Mouse (Mus musculus) erythroid progenitor cell, adult 5-6 weeks (primary cell): Measurements from ENCODE around the gene Zic3. TPM values are rescaled to one million over a fixed set of nuclear protein-coding genes. Genes with fewer than 3 reads are reported as not detected.

ENCODE experiments used
- ATAC-seq: replicated peaks from 2 replicates; pipeline ENCODE4 v1.8.0; 2016; ENCODE audit warnings: moderate number of reproducible peaks, mild to moderate bottlenecking, moderate TSS enrichment, inconsistent platforms; ENCODE audit not compliant: poor library complexity, low FRiP score, severe bottlenecking
- total RNA-seq, 2 experiments: library from RNA; stranded (forward) in 1 of 2; stranded (reverse) in 1 of 2; fragments of 150-400 nt in 1 of 2; fragments of 186-747, 209-891 nt in 1 of 2; gene quantifications; 2 replicates each; pipeline versions ENCODE4 v1.2.3 to v1.2.4; 2015 to 2017; ENCODE audit warnings: low replicate concordance in 2 of 2

Zic3 gene
- total RNA-seq (2015; ENCODE audit: low replicate concordance) (not detected in 2 replicates), total RNA-seq (2017; ENCODE audit: low replicate concordance) (not detected in 2 replicates)

GRCm38 (mm10) chrX:58022400-58022799 lies at the start of gene Zic3:
Gene Zic3 (plus strand): TSS chrX:58022700.
- ATAC-seq = no peak

GRCm38 (mm10) chrX:57982351-57982750 lies 40.1 kb upstream of the Zic3 start:
- no peak for ATAC-seq

- no peak for ATAC-seq
Observed at GRCm38 (mm10) chrX:57987455-57988109, 34.9 kb upstream of the Zic3 start.

GRCm38 (mm10) chrX:58013391-58013790 lies 9.1 kb upstream of the Zic3 start:
- no peak for ATAC-seq

- ATAC-seq = no peak
Observed at GRCm38 (mm10) chrX:58014093-58014492, 8.4 kb upstream of the Zic3 start.

DNA sequence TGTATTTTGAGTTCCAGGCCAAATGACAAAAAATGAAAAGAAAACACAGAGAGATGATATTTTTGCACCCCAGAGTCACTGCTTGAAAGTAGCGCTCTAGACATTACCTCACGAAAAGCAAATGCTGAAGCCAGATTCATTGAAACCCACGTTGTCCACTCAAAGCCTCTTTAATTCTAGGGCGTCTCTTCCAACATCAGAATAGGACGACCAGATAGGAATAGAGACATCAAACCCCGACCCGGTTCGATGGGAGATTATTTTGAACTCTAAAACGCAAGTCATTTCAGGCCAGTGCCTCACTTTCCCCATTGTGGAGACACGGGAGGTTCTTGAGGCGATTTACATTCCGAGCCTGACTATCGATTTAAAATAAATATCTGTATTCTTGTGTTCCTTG lies 7.7 kb upstream of the Zic3 start:
- no peak for ATAC-seq

DNA sequence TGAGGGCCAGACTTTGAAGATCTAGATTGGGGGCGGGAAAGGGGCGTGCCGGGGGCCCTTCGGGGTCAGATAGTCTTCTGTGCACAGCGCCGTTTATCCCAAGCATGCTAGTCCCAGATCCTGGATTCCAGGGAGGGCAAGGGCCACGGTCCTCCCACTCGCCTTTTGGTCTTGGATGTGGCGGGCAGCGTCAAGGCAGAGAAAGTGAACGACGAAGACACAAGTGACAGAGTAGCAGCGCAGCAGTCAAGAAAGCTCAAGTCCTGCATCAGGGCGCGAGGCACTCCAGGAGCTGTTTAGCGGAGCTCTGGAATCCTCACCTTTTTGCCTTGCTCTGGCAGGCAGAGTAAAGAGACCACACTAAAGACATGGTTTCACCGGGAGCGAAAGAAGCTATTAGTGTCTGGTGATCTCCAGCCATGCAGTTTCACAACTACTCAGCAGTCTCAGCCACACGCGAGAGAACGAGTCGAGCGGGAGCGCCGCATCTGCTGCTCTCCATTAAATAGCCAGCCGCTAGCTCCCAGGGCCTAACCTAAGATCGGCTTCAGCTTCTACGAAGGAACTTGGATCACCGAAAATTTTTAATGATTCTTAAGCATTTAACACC lies 7.1 kb upstream of the Zic3 start:
- ATAC-seq = no peak

GRCm38 (mm10) chrX:58018720-58019119 lies 3.8 kb upstream of the Zic3 start:
- ATAC-seq = no peak

DNA sequence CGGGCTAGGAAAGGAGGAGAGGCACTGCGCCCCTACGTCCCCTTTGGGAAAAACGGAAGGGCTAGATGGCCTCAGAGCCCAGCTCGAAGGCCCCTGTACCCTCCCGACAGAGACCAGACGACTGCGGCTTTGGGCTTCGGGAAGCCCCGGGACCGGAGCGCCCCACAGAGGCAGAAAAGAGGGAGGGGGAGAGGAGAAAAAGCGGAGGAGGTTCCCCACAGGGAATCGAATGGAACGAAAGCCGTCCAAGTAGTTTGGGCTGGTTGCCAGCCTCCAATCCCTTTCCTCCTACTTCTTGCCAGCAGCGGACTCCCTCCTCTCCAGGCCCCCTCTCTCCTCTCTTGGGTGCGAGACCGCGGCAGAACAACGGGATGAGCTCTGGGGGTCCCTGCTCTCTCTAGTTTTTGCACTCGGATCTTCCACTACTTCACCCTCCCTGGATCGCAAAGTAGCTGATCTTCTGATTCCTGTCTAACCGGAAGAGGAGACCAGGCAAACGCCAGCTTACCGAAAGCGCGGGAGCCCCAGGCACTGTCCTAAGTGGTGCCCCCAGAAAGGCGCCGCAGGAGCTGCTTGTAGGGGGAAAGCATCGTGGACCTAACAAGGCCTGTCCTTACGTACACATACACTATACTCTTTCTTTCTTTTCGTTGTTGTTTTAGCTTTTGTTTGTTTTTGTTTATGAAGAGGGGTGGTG lies 3.1 kb upstream of the Zic3 start:
- ATAC-seq = no peak

DNA sequence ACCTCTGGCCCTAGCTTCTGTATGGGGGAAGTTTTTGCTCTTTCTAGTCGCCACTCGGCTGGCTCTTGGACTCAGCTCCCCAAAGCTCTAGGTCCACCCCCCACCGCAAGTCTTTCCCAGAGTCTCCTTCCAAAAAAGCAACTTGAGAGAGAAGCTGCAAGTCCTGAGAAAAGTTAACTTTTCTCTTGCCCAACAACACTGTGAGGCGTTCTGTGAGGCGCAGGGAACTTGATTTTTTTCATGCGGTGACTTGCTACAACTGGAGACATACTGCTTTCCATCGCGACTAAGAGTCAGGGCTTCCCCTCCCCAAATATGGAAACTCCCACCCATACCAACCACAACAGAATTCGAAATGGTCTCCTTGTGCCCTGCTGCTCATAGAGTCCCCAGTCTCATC lies 5.1 kb downstream of the Zic3 start:
- no peak for ATAC-seq

DNA sequence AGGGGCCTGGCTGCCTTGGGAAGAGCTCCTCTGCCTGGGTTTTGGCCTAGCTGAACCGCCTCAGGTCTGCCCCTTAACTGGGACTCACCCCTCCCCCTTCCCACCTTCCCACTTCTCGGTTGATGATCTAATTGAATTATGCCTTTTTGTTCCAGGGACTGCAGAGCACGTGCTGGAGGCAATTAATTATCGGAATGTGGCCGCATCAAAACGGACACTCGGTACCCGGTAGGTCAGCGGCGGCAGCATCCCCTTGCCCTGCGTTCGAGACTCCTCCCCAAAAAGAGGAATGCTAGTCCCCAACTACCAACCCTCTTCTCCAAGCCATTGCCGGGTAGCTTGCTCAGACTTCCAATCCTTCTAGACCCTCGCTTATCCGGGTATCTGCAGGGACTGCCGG lies 5.6 kb downstream of the Zic3 start:
- no peak for ATAC-seq

- no peak for ATAC-seq
Observed at GRCm38 (mm10) chrX:58028858-58029257, 6.4 kb downstream of the Zic3 start.

GRCm38 (mm10) chrX:58030100-58030834 lies 7.8 kb downstream of the Zic3 start:
- ATAC-seq = no peak

DNA sequence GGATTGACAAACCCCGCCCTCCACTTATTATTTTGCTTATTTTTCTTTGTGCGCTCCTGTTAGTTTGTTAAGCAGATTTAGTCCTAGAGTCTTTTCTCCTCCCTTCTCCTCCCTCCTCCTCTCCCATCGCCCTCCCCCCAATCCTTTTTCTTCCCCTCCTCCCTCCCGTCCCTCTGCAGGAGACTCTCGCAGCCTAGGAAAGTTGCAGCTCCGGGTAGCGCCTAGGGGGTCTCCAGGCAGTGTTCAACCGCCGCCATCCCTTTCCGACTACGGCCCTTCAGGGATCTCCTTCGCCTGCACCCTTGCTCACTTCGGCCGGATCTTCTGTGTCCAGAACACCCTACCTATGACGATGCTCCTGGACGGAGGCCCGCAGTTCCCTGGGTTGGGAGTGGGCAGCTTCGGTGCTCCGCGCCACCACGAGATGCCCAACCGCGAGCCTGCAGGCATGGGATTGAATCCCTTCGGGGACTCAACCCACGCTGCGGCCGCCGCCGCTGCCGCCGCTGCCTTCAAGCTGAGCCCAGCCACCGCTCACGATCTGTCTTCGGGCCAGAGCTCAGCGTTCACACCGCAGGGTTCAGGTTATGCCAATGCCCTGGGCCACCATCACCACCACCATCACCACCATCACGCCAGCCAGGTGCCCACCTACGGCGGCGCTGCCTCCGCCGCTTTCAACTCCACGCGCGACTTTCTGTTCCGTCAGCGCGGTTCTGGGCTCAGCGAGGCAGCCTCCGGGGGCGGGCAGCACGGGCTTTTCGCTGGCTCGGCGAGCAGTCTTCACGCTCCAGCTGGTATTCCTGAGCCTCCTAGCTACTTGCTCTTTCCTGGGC lies 8.6 kb downstream of the Zic3 start:
- no peak for ATAC-seq

GRCm38 (mm10) chrX:58031671-58032605 lies 9.4 kb downstream of the Zic3 start:
- ATAC-seq = no peak

GRCm38 (mm10) chrX:58032622-58033021 lies 10.1 kb downstream of the Zic3 start:
- no peak for ATAC-seq

GRCm38 (mm10) chrX:58033521-58033920 lies 11.0 kb downstream of the Zic3 start:
- ATAC-seq = no peak
